Mouse (Mus musculus) hindbrain, embryonic 16.5 days (tissue): ENCODE measurements around the gene Rai14. TPM values are rescaled to one million over a fixed set of nuclear protein-coding genes. Genes with fewer than 3 reads are reported as not detected.

Source experiments
- ATAC-seq: fragments of 200-750 bp; cut with Nextera tagmentation; 2 replicates; pipeline ENCODE4 v1.8.0; 2017; ENCODE audit warnings: moderate TSS enrichment, moderate library complexity
- H3K27ac ChIP-seq: fragments of 300-500 bp; sonication (generic); 2 replicates; pipeline ENCODE4 v1.5.1; 2014; ENCODE audit warnings: low read depth, mild to moderate bottlenecking, control low read depth, low read length, moderate library complexity
- H3K27me3 ChIP-seq: fragments of 300-500 bp; sonication (generic); replicated peaks from 2 replicates; pipeline ENCODE4 v1.6.1; 2014; ENCODE audit warnings: low read length; ENCODE audit not compliant: control insufficient read depth, insufficient read depth
- H3K36me3 ChIP-seq: fragments of 300-500 bp; sonication (generic); 2 replicates; pipeline ENCODE4 v1.6.1; 2014; ENCODE audit warnings: mild to moderate bottlenecking, low read length, moderate library complexity, mixed read lengths; ENCODE audit not compliant: control insufficient read depth, insufficient read depth
- H3K4me1 ChIP-seq: fragments of 300-500 bp; sonication (generic); 2 replicates; pipeline ENCODE4 v1.6.1; 2014; ENCODE audit warnings: low read depth, low read length; ENCODE audit not compliant: control insufficient read depth, insufficient read depth
- H3K4me2 ChIP-seq: fragments of 300-500 bp; sonication (generic); 2 replicates; pipeline ENCODE4 v1.6.1; 2014; ENCODE audit warnings: mild to moderate bottlenecking, low read length, control low read depth, moderate library complexity
- H3K4me3 ChIP-seq: fragments of 300-500 bp; sonication (generic); 2 replicates; pipeline ENCODE4 v1.5.1; 2014; ENCODE audit warnings: mild to moderate bottlenecking, low read length, control low read depth, moderate library complexity
- H3K9ac ChIP-seq: fragments of 300-500 bp; sonication (generic); 2 replicates; pipeline ENCODE4 v1.6.1; 2014; ENCODE audit warnings: low read depth, mild to moderate bottlenecking, control low read depth, low read length, moderate library complexity
- H3K9me3 ChIP-seq: fragments of 300-500 bp; sonication (generic); 2 replicates; pipeline ENCODE4 v1.6.1; 2014; ENCODE audit warnings: mild to moderate bottlenecking, low read length, moderate library complexity; ENCODE audit not compliant: control insufficient read depth
- WGBS: fragments of 180-500 bp; shearing (Covaris S2); extraction: QIAGEN DNeasy Blood & Tissue Kit; methylation state at CpG from one replicate; pipeline ENCODE4 v1.1.7; 2014; 5-methylcytosine and 5-hydroxymethylcytosine counted together
- polyA plus RNA-seq: library from polyadenylated mRNA; unstranded; fragments of >200 nt; fragmentation: Nextera tagmentation; extraction: Ambion mirVana; gene quantifications from 2 replicates; pipeline ENCODE4 v1.2.1, GENCODE M21; 2015

Gene Rai14
- polyA plus RNA-seq, 1 experiment from 2014 or later, result 8.2 TPM

DNA sequence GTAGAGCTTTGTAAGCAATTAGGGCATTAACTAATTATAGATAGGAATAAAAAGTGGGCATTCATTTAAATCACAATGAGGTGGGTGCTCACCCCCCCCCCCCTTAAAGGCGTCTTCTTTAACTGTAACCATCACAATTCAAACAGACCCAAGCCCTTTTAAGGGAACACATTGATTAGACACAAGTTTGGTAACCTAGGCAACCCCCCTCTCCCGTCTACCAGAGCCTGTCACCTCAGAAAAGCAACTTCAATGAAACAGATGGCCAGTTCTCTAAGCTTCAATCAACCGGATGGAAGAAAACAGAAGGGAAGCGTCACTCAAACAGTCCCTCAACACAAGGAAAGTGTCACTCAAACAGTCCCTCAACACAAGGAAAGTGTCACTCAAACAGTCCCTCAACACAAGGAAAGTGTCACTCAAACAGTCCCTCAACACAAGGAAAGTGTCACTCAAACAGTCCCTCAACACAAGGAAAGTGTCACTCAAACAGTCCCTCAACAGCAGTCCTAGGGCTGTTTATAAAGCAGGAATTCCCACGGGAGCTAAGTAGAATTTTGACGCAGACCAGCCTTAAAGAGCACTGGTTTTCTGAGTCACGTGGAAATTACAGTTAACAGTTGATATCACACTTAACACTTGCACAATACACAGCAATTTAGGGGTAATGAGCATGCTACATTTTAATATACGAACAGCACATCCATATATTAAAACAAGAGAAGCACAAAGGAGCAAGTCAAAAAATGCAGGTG, 59.1 kb downstream of the Rai14 start:
- Histone ChIP-seq H3K27ac (no peak overlapping the region), H3K4me3 (no peak overlapping the region), H3K9me3 (no peaks in the 10 kb centered on the region), H3K9ac (no peak overlapping the region), H3K4me1 (no peaks in the 10 kb centered on the region), H3K27me3 (no peaks in the 10 kb centered on the region), H3K36me3 (no peaks in the 10 kb centered on the region), H3K4me2 (no peak overlapping the region)
- WGBS, result 22% methylated on average over 8 of the region's 8 CpGs
- ATAC-seq, result peak; percentile 83

DNA sequence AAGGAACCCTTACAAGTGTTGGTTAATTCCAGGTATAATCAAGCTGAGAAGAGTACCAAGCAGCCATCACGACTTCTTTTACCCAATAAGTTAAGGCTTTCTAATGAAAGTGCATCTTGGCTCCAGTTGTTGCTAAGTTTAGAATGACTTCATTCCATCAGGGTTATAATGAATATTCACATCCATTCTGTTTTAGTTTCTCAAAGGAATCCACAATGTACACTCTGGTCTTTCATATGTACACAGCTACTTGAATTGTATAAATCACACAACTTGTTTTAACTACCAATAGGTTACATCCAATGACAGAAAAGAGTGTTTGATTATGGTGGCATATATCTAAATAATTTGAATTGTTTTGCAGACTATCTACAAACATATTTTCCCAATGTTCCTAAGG, 59.7 kb downstream of the Rai14 start:
- no peak for ATAC-seq
- Histone ChIP-seq H3K4me1 (no peaks in the 10 kb centered on the region), H3K27me3 (no peaks in the 10 kb centered on the region), H3K36me3 (no peaks in the 10 kb centered on the region), H3K27ac (no peak overlapping the region), H3K4me3 (no peak overlapping the region), H3K9ac (no peak overlapping the region), H3K4me2 (no peak overlapping the region), H3K9me3 (no peaks in the 10 kb centered on the region)
- 56% methylated on average over 1 of the region's 1 CpGs for WGBS

DNA sequence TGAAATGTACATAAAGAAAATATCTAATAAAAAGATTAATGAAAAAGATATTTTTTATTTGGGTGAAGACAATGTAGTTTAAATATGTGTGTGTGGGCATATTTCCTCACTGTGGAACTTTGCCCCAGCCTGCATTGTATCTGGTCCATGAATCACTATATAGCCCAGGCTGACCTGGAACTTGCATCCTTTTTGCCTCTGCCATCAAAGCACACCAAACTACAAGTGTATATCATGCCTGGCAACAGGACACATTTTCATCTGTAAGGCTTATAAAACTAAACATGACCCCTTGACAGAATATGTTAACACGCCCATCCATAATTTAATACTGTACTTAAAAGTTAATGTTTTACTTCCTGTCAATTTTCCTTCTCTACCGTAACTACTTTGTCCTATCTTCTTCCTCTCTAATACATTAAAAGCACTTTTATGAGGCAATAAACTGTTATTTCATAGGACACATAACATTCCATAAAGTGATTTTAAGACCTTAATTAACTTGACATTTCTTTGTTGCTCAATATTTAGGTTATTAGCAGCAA, 61.4 kb downstream of the Rai14 start:
- H3K4me1 ChIP-seq, result peaks cover 4% of the 10 kb centered on the region
- no peak overlapping the region for H3K9ac ChIP-seq
- WGBS, result 95% methylated on average over 2 of the region's 2 CpGs
- no peaks in the 10 kb centered on the region for H3K9me3 ChIP-seq
- no peak overlapping the region for H3K27ac ChIP-seq
- H3K4me3 ChIP-seq, result no peak overlapping the region
- H3K4me2 ChIP-seq, result no peak overlapping the region
- no peaks in the 10 kb centered on the region for H3K36me3 ChIP-seq
- H3K27me3 ChIP-seq, result no peaks in the 10 kb centered on the region
- no peak for ATAC-seq

DNA sequence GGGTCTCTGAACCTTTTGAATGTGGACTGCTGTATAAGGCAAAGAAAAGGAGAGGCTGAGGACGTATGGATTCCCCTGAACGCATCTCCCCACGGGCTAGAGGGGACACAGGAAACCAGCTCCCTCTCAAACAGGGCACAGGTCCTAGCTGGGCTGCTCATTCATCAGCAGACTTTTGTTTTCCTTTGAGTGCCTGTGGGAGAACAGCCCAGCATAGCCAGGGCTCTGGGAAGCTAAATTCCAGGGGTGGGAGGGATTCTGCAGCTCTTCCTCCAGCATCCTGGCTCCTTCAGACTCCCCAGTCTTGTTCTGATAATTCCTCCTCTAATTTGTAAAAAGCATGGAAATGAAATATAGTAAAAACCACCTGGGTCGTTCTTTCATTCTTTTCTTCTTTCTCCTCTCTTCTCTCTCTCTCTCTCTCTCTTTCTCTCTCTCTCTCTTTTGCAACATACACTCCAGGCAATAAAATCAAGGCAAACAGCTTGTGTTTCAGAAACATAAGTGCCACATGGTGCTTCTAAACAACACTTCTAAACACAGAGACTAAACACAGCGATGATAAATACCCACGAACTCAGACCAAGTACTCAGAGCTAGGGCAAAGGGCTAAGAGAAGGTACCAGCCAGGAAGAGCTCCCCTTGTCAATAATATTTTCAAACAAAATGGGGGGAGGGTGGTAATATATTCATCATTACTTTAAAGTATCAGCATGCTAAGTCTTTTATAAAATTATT, 65.9 kb downstream of the Rai14 start:
- Histone ChIP-seq H3K4me3 (no peak overlapping the region), H3K9ac (no peak overlapping the region), H3K4me1 (peaks cover 7% of the 10 kb centered on the region), H3K9me3 (no peaks in the 10 kb centered on the region), H3K36me3 (no peaks in the 10 kb centered on the region), H3K27ac (no peak overlapping the region), H3K4me2 (no peak overlapping the region), H3K27me3 (no peaks in the 10 kb centered on the region)
- peak; percentile 69 for ATAC-seq
- 13% methylated on average over 6 of the region's 6 CpGs for WGBS

DNA sequence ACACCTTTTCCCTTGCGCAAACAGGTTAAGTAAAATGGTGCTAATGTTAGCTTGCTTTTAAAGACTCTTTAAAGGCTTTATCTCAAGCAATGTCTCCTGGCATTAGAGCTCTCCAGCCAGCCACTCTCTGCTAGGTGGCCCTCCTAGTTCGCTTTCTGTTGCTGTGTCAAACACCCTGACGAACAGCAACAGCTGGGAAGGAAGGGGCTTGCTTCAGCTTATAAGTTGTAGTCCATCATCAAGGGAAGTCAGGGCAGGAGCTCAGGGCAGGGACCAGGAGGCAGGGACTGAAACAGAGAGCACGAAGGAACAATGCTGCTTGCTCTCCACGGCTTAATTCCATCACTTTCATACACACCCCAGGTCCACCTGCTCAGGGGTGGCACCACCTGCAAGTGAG, 68.1 kb downstream of the Rai14 start:
- no peak overlapping the region for H3K4me3 ChIP-seq
- WGBS, result 67% methylated on average over 5 of the region's 5 CpGs
- no peak overlapping the region for H3K4me2 ChIP-seq
- H3K9ac ChIP-seq, result no peak overlapping the region
- no peak for ATAC-seq
- H3K36me3 ChIP-seq, result no peaks in the 10 kb centered on the region
- no peaks in the 10 kb centered on the region for H3K9me3 ChIP-seq
- peaks cover 7% of the 10 kb centered on the region for H3K4me1 ChIP-seq
- H3K27me3 ChIP-seq, result no peaks in the 10 kb centered on the region
- H3K27ac ChIP-seq, result no peak overlapping the region

DNA sequence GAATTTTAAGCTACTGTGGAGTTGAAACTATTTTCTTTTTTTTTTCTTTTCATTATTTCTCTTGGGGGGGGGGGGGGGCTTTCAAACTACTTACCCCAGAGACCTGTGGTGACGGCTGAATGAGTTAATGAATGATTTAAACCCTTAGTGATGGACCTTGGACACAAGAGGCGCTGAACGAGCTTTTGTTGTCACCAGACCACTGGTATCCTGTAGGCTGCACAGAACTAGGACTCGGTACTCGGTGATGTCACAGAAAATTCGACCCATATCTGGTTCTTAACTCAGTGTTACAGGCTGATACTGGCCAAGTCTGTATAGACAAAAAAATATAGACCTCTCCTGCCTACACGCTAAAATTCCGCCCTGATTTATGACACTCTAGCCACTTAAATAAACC, 69.3 kb downstream of the Rai14 start:
- ATAC-seq, result no peak

DNA sequence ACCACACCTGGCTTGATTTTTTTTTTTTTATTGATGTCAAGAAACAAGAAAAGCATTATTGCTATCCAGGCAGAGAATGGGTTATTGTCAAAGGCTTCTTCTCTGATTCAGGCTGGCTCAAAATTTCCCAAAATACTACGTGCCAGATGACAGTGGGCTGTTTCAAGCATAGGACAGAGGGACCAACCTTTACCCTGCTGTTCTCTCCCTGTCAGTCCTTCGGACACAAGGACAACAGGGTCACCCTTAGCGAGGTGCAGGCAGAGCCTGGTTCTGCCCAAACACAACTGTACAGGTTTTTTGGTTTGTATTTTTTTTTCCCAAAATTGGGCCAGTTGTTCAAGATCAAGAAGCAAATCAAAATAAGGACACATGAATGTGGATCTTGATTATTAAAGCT, 70.6 kb downstream of the Rai14 start:
- H3K27me3 ChIP-seq, result no peaks in the 10 kb centered on the region
- no peak for ATAC-seq
- WGBS, result 78% methylated on average over 3 of the region's 3 CpGs

More for the DNA sequence above, 69.3 kb downstream of the Rai14 start:
- Histone ChIP-seq H3K9ac (no peak overlapping the region), H3K9me3 (no peaks in the 10 kb centered on the region), H3K4me3 (no peak overlapping the region), H3K4me2 (no peak overlapping the region), H3K36me3 (no peaks in the 10 kb centered on the region), H3K27me3 (no peaks in the 10 kb centered on the region), H3K4me1 (peaks cover 7% of the 10 kb centered on the region), H3K27ac (no peak overlapping the region)
- WGBS, result 42% methylated on average over 8 of the region's 8 CpGs

DNA sequence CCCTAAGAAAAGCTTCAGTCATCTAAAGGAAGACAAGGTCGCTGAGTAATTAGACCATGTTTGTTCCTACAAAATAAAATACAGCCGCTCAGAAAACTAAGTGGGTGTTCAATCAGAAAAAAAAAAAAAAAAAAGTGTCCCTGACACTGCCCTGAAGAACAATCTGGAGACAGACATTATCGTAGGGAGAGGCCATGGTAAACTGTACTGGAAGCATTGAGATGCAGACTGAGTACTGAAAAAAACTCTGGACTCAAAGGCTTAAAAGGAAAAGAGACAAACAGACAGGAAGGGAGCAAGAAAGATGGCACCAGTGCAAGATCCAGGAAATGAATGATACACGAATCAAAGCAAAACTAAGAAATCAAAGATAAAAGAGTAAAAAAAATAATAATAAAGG, 71.2 kb downstream of the Rai14 start:
- 35% methylated on average over 4 of the region's 4 CpGs for WGBS
- no peak overlapping the region for H3K9ac ChIP-seq

More for the DNA sequence above, 70.6 kb downstream of the Rai14 start:
- no peak overlapping the region for H3K9ac ChIP-seq
- H3K36me3 ChIP-seq, result no peaks in the 10 kb centered on the region
- no peak overlapping the region for H3K4me2 ChIP-seq
- H3K4me3 ChIP-seq, result no peak overlapping the region
- H3K27ac ChIP-seq, result no peak overlapping the region
- H3K9me3 ChIP-seq, result no peaks in the 10 kb centered on the region
- peaks cover 7% of the 10 kb centered on the region for H3K4me1 ChIP-seq

DNA sequence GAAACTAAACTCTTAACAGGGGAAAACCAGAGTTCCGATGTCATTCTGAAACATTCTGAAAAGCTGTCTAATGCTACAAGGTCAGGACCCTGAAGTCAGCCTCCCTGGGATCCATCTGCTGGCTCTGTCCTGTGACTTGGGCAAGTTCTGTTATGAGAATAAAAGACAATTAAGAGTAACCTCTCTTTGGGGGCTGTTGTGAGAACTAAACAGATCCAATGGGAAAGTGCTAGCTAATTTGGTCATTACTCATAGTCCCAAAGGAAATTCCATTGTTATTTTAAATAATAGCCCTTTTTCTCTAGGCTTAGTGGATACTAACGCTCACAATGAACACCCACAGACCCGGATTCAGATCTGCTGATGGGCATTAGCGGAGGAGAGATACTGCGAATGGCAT, 72.0 kb downstream of the Rai14 start:
- no peak overlapping the region for H3K4me2 ChIP-seq
- no peaks in the 10 kb centered on the region for H3K27me3 ChIP-seq
- H3K27ac ChIP-seq, result no peak overlapping the region
- H3K9me3 ChIP-seq, result no peaks in the 10 kb centered on the region
- H3K36me3 ChIP-seq, result no peaks in the 10 kb centered on the region
- ATAC-seq, result no peak
- H3K4me1 ChIP-seq, result no peaks in the 10 kb centered on the region; the same call in 1 of the 2 replicates
- H3K9ac ChIP-seq, result no peak overlapping the region
- H3K4me3 ChIP-seq, result no peak overlapping the region
- WGBS, result 24% methylated on average over 5 of the region's 5 CpGs

More for the DNA sequence above, 71.2 kb downstream of the Rai14 start:
- Histone ChIP-seq H3K9me3 (no peaks in the 10 kb centered on the region), H3K4me3 (no peak overlapping the region), H3K4me2 (no peak overlapping the region), H3K27ac (no peak overlapping the region), H3K36me3 (no peaks in the 10 kb centered on the region), H3K27me3 (no peaks in the 10 kb centered on the region), H3K4me1 (peaks cover 4% of the 10 kb centered on the region)
- no peak for ATAC-seq
